Mouse (Mus musculus): ENCODE results near the gene Flt1. TPM values are rescaled to one million over a fixed set of nuclear protein-coding genes. Genes with fewer than 3 reads are reported as not detected.

Gene Flt1
- polyA plus RNA-seq, 1 experiment from 2014 or later = 8.7 TPM

DNA sequence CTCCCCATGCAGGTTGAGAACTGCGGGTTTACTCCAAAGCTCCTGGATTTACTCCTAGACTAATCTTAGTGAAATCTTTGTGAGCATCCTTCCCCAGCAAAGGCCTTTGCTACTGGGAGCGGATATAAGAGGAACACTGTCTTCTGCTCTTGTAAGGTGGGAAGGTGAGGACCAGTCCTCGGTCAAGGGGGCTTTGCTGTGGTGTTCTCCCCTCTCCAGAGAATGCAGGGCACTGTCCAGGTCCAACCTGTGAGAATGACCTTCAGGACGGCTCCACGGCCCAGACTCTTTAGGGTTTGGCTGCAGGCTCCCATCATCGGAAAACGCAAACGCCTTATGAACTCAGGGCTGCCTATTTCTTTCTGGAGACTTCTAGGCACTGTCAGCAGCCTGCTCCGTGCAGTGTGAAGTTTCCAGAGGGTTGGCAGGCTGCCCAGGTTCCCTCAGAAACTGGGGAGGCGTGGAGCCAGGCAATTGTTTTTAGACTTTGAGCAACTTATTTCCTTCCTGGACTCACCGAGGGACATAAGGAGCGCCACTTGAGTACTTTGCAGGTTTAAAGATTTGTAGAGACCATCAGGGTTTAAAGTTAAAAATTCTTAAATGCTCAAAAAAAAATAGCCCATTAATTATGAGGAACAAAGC is 80.7 kb downstream of the Flt1 start:
- DNase-seq (ENCODE audit: extremely low spot score, low spot score) = no peak
- Histone ChIP-seq H3K4me3 (no peak overlapping the region), H3K9me3 (no peaks in the 10 kb centered on the region), H3K27ac (no peak overlapping the region), H3K27me3 (ENCODE audit: poor library complexity, severe bottlenecking) (no peaks in the 10 kb centered on the region), H3K4me1 (peaks cover 7% of the 10 kb centered on the region; the same call in 1 of the 2 replicates), H3K36me3 (replicated peaks) (no peaks in the 10 kb centered on the region)
- 86% methylated on average over 12 of the region's 12 CpGs for WGBS

DNA sequence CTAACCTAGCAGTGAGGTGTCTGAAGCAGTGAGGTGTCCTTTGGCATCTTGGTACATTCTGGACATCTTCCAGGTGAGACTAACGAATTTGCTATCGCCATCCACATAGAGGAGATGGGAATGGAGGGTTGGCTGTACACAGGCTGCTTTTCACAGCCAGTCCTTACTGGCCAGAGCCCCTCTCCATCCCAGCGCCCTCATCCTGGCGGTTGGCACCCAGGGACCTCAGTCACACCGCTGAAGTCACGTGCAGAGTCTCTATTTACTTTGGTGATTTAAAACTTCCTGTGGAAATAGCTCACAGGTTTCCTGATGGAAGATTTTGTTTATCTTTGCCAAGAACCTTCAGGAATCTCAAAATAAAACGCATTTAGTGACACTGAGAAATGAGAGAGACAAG is 84.4 kb downstream of the Flt1 start:
- 74% methylated on average over 7 of the region's 7 CpGs for WGBS
- peaks cover 25% of the 10 kb centered on the region for H3K4me1 ChIP-seq
- no peak overlapping the region for H3K4me3 ChIP-seq
- no peak for DNase-seq (ENCODE audit: extremely low spot score, low spot score)
- H3K27me3 ChIP-seq (ENCODE audit: poor library complexity, severe bottlenecking) = no peaks in the 10 kb centered on the region
- no peak overlapping the region for H3K27ac ChIP-seq
- H3K36me3 ChIP-seq (replicated peaks) = no peaks in the 10 kb centered on the region
- no peaks in the 10 kb centered on the region for H3K9me3 ChIP-seq

DNA sequence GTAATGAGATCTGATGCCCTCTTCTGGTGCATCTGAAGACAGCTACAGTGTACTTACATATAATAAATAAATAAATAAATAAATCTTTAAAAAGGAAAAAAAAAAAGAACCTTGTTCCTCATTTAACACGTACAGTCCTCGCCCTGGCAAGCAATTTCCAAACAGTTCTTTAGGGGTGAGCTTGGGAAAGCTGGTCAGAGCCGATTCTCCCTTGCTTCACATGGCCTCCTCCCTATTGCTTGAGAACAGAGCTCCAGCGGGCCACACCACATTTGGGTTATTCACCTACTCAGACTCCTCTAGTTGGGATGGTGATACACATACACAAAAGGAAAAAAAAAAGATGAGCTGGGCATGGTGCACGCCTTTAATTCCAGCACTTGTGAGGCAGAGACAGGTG is 85.9 kb downstream of the Flt1 start:
- Histone ChIP-seq H3K4me3 (no peak overlapping the region), H3K4me1 (peaks cover 23% of the 10 kb centered on the region), H3K9me3 (no peaks in the 10 kb centered on the region), H3K36me3 (replicated peaks) (no peaks in the 10 kb centered on the region), H3K27ac (no peak overlapping the region), H3K27me3 (ENCODE audit: poor library complexity, severe bottlenecking) (no peaks in the 10 kb centered on the region)
- no peak for DNase-seq (ENCODE audit: extremely low spot score, low spot score)
- 91% methylated on average over 5 of the region's 5 CpGs for WGBS

DNA sequence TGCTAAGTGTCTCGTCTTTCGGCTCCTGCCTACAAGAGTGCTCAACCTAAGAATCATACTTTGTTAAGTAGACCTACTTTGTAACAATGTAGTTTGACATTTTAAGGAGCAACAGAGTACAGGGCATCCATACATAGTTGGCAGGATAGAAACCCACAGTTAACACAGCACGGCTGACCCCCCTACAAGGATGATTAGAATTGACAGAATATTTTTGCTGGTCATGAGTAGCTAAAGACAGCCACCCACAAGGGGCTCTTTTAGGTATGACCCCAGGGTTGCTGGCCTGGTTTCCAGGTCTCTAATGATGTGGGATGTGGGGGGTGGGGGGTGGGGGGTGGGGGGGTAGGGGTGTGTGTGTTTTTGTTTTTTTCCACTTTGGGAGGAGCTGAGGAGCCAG is 89.1 kb downstream of the Flt1 start:
- Histone ChIP-seq H3K36me3 (replicated peaks) (no peaks in the 10 kb centered on the region), H3K4me1 (peaks cover 30% of the 10 kb centered on the region), H3K9me3 (no peaks in the 10 kb centered on the region), H3K27ac (no peak overlapping the region), H3K27me3 (ENCODE audit: poor library complexity, severe bottlenecking) (no peaks in the 10 kb centered on the region), H3K4me3 (no peak overlapping the region)
- 85% methylated on average over 3 of the region's 3 CpGs for WGBS
- DNase-seq (ENCODE audit: extremely low spot score, low spot score) = no peak

DNA sequence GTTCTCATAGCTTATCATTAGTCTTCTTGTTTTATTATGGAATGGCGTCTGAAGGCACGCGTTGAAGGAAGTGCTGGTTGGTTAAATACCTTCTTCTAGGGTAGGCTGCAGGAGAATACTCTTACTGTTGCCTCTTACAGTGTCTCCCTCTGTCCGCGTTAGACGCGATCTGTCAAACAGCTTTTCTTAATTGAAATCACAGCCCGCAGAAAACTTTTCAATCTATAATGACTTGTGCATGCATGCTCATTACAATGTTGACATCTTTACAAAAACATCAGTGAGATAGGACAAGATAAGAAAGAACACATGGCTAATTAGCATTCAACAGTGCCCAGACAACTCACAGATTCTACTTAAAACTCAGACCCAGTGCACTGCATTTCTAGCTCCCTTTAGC is 89.9 kb downstream of the Flt1 start:
- Histone ChIP-seq H3K27ac (no peak overlapping the region), H3K4me1 (peaks cover 25% of the 10 kb centered on the region), H3K27me3 (ENCODE audit: poor library complexity, severe bottlenecking) (no peaks in the 10 kb centered on the region), H3K9me3 (no peaks in the 10 kb centered on the region), H3K36me3 (replicated peaks) (no peaks in the 10 kb centered on the region), H3K4me3 (no peak overlapping the region)
- WGBS = 86% methylated on average over 8 of the region's 8 CpGs
- no peak for DNase-seq (ENCODE audit: extremely low spot score, low spot score)

DNA sequence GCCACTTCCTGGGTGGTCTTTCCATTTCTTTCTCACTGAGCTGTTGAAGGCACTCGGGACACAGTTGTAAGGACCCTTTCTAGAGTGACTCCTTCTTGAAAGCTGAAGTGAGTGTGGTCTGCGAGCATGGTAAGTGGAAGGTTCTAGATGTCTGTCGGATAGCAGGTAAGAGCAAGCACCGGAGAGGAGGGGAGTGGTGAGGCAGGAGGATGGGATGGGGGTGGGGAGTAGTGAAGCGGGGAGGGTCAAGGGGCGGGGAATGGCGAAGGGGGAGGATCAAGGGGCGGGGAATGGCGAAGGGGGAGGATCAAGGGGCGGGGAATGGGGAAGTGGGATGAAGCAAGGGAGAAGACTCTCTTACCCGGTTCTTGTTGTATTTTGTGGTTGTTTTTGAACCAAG is 91.8 kb downstream of the Flt1 start:
- Histone ChIP-seq H3K27me3 (ENCODE audit: poor library complexity, severe bottlenecking) (no peaks in the 10 kb centered on the region), H3K36me3 (replicated peaks) (no peaks in the 10 kb centered on the region), H3K27ac (no peak overlapping the region), H3K4me3 (peak overlapping the region; percentile 37; the same call in 1 of the 2 replicates), H3K9me3 (no peaks in the 10 kb centered on the region), H3K4me1 (peaks cover 25% of the 10 kb centered on the region)
- WGBS = 27% methylated on average over 10 of the region's 11 CpGs
- no peak for DNase-seq (ENCODE audit: extremely low spot score, low spot score)

DNA sequence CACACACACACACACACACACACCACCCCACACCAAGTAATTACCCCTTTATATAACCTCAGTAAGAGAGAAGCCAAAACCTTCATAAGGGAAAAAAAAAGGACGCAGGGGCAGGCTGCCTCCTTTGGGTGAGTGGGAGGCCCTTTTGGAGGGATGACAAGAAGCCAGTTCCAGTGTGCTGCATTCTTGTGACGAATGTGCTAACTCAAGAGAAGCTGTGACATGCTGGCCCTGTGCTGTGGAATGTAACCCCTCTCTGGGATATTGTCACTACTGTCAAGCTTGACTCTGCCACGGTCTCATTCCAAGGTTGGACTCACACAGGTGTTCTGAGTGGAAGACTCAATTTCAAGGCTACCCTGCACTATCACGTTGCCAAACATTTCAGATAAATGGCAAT is 93.1 kb downstream of the Flt1 start:
- Histone ChIP-seq H3K4me1 (peaks cover 19% of the 10 kb centered on the region), H3K27me3 (ENCODE audit: poor library complexity, severe bottlenecking) (no peaks in the 10 kb centered on the region), H3K36me3 (replicated peaks) (no peaks in the 10 kb centered on the region), H3K4me3 (no peak overlapping the region), H3K9me3 (no peaks in the 10 kb centered on the region), H3K27ac (no peak overlapping the region)
- DNase-seq (ENCODE audit: extremely low spot score, low spot score) = no peak
- 89% methylated on average over 4 of the region's 4 CpGs for whole genome bisulfite sequencing

DNA sequence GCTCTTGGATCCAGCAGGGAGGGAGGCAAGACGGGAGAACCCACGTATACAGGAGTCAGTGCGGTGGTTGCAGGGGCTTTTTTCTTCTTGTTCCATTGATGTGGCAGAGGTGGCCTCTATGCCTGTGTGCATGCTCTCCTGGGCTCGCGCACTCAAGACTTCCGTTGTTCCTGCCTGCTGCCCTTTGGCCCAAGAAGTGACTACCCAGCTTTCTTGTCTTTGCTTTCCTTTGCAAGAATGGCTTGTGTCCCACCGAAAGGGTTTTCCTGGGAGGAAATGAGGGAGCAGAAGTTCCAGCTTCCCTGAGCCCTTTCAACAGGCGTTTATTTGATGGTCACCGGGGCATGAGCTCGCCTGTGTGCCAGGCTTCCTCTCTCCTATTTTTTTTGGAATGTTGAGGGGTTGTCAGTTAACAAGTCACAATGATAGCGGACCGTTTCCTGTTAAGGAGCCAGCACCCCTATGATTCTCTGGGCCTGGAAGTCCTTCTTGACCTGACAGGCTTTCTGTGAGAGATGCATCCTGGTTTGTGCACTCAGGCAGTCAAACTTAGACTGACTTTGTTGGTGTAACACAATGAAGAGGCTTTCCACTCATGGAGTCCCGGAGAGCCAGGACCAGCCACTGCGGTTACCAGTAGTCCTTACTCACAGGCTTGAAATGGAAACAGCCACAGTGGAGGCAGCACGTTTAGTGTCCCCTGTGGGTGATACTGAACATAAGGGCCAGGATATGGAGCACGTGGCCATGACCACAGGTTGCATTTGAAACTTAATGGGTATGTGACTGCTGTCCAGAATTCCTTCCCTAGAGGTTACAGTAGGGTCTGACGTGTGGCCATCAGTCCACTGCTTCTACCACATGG is 95.2 kb downstream of the Flt1 start:
- H3K27ac ChIP-seq = no peak overlapping the region
- WGBS = 82% methylated on average over 17 of the region's 17 CpGs
- no peak overlapping the region for H3K4me3 ChIP-seq
- H3K36me3 ChIP-seq (replicated peaks) = no peaks in the 10 kb centered on the region
- H3K27me3 ChIP-seq (ENCODE audit: poor library complexity, severe bottlenecking) = no peaks in the 10 kb centered on the region
- H3K9me3 ChIP-seq = no peaks in the 10 kb centered on the region
- DNase-seq (ENCODE audit: extremely low spot score, low spot score) = no peak
- peaks cover 7% of the 10 kb centered on the region for H3K4me1 ChIP-seq

DNA sequence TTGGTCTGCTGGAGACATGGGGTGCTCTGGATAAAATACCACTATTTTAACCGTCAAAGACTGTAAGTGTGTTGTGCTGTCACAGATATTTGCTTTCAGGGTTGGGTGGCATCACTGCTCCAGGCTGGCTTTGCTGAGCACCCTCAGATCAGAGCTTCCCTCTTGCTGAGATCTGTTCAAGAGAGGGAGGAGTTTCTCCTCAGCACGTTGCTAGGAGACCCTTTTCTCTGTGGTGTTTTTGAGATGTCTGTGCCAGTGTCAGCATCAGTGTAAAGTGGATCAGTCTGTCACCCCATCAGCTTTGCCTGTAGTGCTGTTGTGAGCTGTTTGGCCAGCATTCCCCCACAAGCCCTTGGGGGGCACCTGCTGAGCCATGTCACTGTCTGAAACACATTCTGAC is 98.9 kb downstream of the Flt1 start:
- Histone ChIP-seq H3K27me3 (ENCODE audit: poor library complexity, severe bottlenecking) (no peaks in the 10 kb centered on the region), H3K36me3 (replicated peaks) (no peaks in the 10 kb centered on the region), H3K4me3 (no peak overlapping the region), H3K27ac (no peak overlapping the region), H3K4me1 (no peaks in the 10 kb centered on the region), H3K9me3 (no peaks in the 10 kb centered on the region)
- whole genome bisulfite sequencing = 55% methylated on average over 2 of the region's 2 CpGs
- no peak for DNase-seq (ENCODE audit: extremely low spot score, low spot score)

DNA sequence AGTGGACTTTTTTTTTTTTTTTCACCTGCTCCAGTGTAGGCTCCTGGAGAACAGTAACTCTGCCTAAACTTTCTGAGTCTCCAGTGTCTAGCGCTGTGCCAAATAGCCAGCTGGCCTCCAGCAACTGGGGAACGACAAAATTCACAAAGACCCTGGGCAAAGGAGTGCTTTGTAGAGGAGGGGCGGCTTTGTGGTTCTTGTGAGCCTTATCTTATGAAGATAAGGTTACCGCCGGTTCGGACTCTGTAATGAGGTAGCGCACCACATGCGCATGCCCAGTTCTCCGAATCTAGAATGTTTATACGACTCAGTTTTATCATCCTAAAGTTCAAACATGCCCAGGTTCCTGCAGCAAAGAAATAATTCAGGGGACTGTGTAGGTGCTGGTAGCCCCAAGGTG is 102.1 kb downstream of the Flt1 start:
- H3K27ac ChIP-seq = no peak overlapping the region

DNA sequence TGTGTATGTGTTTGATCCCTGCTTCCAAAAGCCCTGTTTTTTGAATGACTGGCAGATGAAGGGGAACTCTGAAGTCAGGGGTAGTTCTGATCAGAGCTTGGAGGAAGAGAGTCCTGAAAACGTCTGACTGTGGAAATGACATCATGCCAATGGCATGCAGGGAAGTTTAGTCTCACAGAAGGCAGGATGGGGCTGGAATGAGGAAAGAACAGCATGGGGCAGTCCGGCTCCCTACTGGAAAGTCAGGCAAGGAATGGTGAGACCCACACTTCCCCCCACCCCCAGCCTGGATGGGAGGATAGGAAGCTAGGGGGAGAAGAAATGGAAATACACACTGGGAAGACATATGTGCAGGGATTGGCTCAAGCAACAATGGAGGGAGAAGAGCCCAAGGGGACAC is 105.6 kb downstream of the Flt1 start:
- no peaks in the 10 kb centered on the region for H3K36me3 ChIP-seq (replicated peaks)
- peak overlapping the region; percentile 41 for H3K27ac ChIP-seq
- 15% methylated on average over 2 of the region's 2 CpGs for WGBS
- DNase-seq (ENCODE audit: extremely low spot score, low spot score) = peak; percentile 27
- no peaks in the 10 kb centered on the region for H3K9me3 ChIP-seq
- peaks cover 14% of the 10 kb centered on the region for H3K4me1 ChIP-seq
- no peaks in the 10 kb centered on the region for H3K27me3 ChIP-seq (ENCODE audit: poor library complexity, severe bottlenecking)
- no peak overlapping the region for H3K4me3 ChIP-seq

More for the DNA sequence above, 102.1 kb downstream of the Flt1 start:
- no peak for DNase-seq (ENCODE audit: extremely low spot score, low spot score)
- H3K9me3 ChIP-seq = no peaks in the 10 kb centered on the region
- H3K36me3 ChIP-seq (replicated peaks) = no peaks in the 10 kb centered on the region
- no peaks in the 10 kb centered on the region for H3K27me3 ChIP-seq (ENCODE audit: poor library complexity, severe bottlenecking)
- 91% methylated on average over 10 of the region's 10 CpGs for WGBS
- H3K4me3 ChIP-seq = no peak overlapping the region
- H3K4me1 ChIP-seq = peaks cover 14% of the 10 kb centered on the region

DNA sequence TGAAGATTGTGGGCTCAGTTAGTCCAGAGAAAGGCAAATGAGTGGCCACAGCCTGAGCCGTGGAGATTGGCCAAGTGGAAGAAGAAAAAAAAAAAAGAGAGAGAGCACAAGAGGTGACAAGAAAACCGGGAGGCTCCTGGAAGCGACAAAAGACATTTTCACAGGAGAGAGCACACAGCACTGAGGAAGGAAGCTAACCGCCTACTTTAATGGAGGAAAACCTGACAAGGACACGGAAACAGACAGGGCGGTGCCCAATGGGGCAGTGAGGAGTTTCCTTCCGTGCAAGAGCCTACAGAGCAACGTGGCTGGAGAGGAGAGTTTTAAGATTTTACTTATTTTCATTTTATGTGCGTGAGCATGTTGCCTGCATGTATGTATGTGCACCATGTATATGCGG is 107.6 kb downstream of the Flt1 start:
- no peak for DNase-seq (ENCODE audit: extremely low spot score, low spot score)
- peaks cover 14% of the 10 kb centered on the region for H3K4me1 ChIP-seq
- WGBS = 88% methylated on average over 10 of the region's 10 CpGs
- H3K27ac ChIP-seq = no peak overlapping the region
- H3K36me3 ChIP-seq (replicated peaks) = no peaks in the 10 kb centered on the region
- H3K4me3 ChIP-seq = no peak overlapping the region
- no peaks in the 10 kb centered on the region for H3K27me3 ChIP-seq (ENCODE audit: poor library complexity, severe bottlenecking)
- no peaks in the 10 kb centered on the region for H3K9me3 ChIP-seq

DNA sequence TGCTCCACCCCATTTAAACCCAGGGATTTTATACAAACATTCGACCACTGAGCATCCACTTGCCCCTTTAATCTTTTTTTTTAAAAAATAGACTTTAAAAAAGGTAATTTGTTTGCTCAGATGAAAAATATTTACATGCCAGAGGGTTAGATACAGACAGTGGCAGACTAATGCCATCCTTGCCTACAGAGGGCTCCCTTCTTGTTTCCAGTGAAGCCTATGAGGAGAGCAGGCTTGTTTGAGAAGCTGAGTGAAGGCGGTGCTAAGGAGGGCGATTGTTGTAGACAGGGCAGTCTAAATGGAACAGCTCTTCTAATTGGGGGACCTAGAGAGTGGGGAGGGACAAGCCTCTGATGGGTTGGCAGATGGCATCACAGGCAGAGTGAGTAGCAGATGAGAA is 109.4 kb downstream of the Flt1 start:
- H3K4me3 ChIP-seq = no peak overlapping the region
- H3K27ac ChIP-seq = no peak overlapping the region
- 64% methylated on average over 3 of the region's 3 CpGs for WGBS
- no peaks in the 10 kb centered on the region for H3K9me3 ChIP-seq
- no peaks in the 10 kb centered on the region for H3K36me3 ChIP-seq (replicated peaks)
- no peaks in the 10 kb centered on the region for H3K27me3 ChIP-seq (ENCODE audit: poor library complexity, severe bottlenecking)
- no peak for DNase-seq (ENCODE audit: extremely low spot score, low spot score)
- H3K4me1 ChIP-seq = peaks cover 14% of the 10 kb centered on the region
